Mouse (Mus musculus) neural tube, embryonic 13.5 days (tissue): ENCODE measurements around the gene Foxp4. TPM values are rescaled to one million over a fixed set of nuclear protein-coding genes. Genes with fewer than 3 reads are reported as not detected.

Experiments
- polyA plus RNA-seq: library from polyadenylated mRNA; unstranded; fragments of >200 nt; fragmentation: Nextera tagmentation; extraction: Ambion mirVana; gene quantifications from 2 replicates; pipeline ENCODE4 v1.2.1, GENCODE M21; 2015

Gene Foxp4
- polyA plus RNA-seq, 1 experiment from 2014 or later, result 17.2 TPM

Other genes with a start within 250 kb of the Foxp4 start
- gene Tomm6, start 236.3 kb downstream of the Foxp4 start, polyA plus RNA-seq, result 310 and 314 TPM in 2 replicates
- gene Frs3, start 235.6 kb downstream of the Foxp4 start, polyA plus RNA-seq, result 34.2 and 36.3 TPM in 2 replicates
- gene Gm21981, start 230.2 kb downstream of the Foxp4 start, polyA plus RNA-seq, result 0.38 and 0.83 TPM in 2 replicates
- 0.95 and 1.4 TPM in 2 replicates for gene Prickle4, start 229.9 kb downstream of the Foxp4 start, polyA plus RNA-seq
- gene Pgc, start 197.8 kb downstream of the Foxp4 start, polyA plus RNA-seq, result not detected in 2 replicates
- gene Tfeb, start 187.6 kb downstream of the Foxp4 start, polyA plus RNA-seq, result 2.3 and 2.8 TPM in 2 replicates
- gene Mdfi, start 90.0 kb downstream of the Foxp4 start, polyA plus RNA-seq, result 3.6 and 4.7 TPM in 2 replicates
- gene 1700122O11Rik, start 113.6 kb upstream of the Foxp4 start, polyA plus RNA-seq, result not detected in 2 replicates
- 0.37 TPM in 1 of 2 replicates, not detected in the other for gene 1700067P10Rik, start 164.7 kb upstream of the Foxp4 start, polyA plus RNA-seq
- not detected in 2 replicates for gene 9830107B12Rik, start 221.6 kb upstream of the Foxp4 start, polyA plus RNA-seq
- gene A530064D06Rik, start 242.6 kb upstream of the Foxp4 start, polyA plus RNA-seq, result not detected in 2 replicates